Mouse (Mus musculus) limb, embryonic 13.5 days (tissue): ENCODE measurements around the gene Ccdc89. TPM values are rescaled to one million over a fixed set of nuclear protein-coding genes. Genes with fewer than 3 reads are reported as not detected.

ENCODE experiments used
- ATAC-seq: fragments of 200-750 bp; cut with Nextera tagmentation; 2 replicates; pipeline ENCODE4 v1.8.0; 2017; ENCODE audit warnings: low read depth, moderate number of reproducible peaks, moderate TSS enrichment; ENCODE audit not compliant: low FRiP score
- H3K27ac ChIP-seq: fragments of 300-500 bp; sonication (generic); 2 replicates; pipeline ENCODE4 v1.5.1; 2015; ENCODE audit warnings: inconsistent platforms, mild to moderate bottlenecking, moderate library complexity
- H3K27me3 ChIP-seq: fragments of 300-500 bp; sonication (generic); 2 replicates; pipeline ENCODE4 v1.6.1; 2015; ENCODE audit warnings: mild to moderate bottlenecking, inconsistent platforms
- H3K36me3 ChIP-seq: fragments of 300-500 bp; sonication (generic); 2 replicates; pipeline ENCODE4 v1.6.1; 2015; ENCODE audit warnings: inconsistent platforms, mild to moderate bottlenecking, moderate library complexity
- H3K4me1 ChIP-seq: fragments of 300-500 bp; sonication (generic); 2 replicates; pipeline ENCODE4 v1.6.1; 2015; ENCODE audit warnings: inconsistent platforms
- H3K4me2 ChIP-seq: fragments of 300-500 bp; sonication (generic); replicated peaks from 2 replicates; pipeline ENCODE4 v1.6.1; 2015; ENCODE audit warnings: inconsistent platforms, mild to moderate bottlenecking, moderate library complexity
- H3K4me3 ChIP-seq: fragments of 300-500 bp; sonication (generic); 2 replicates; pipeline ENCODE4 v1.5.1; 2015; ENCODE audit warnings: moderate library complexity, mild to moderate bottlenecking, inconsistent platforms
- H3K9ac ChIP-seq: fragments of 300-500 bp; sonication (generic); 2 replicates; pipeline ENCODE4 v1.6.1; 2015; ENCODE audit warnings: mild to moderate bottlenecking, inconsistent platforms
- H3K9me3 ChIP-seq: fragments of 300-500 bp; sonication (generic); 2 replicates; pipeline ENCODE4 v1.6.1; 2016; ENCODE audit warnings: inconsistent platforms
- WGBS: fragments of 180-500 bp; shearing (Covaris S2); methylation state at CpG from one replicate; pipeline ENCODE4 v1.1.7; 2015; 5-methylcytosine and 5-hydroxymethylcytosine counted together
- polyA plus RNA-seq: library from polyadenylated mRNA; unstranded; fragments of >200 nt; fragmentation: Nextera tagmentation; extraction: Ambion mirVana; gene quantifications from 2 replicates; pipeline ENCODE4 v1.2.1, GENCODE M21; 2015

Ccdc89 gene
- polyA plus RNA-seq, 1 experiment from 2014 or later: 2.0 TPM

DNA sequence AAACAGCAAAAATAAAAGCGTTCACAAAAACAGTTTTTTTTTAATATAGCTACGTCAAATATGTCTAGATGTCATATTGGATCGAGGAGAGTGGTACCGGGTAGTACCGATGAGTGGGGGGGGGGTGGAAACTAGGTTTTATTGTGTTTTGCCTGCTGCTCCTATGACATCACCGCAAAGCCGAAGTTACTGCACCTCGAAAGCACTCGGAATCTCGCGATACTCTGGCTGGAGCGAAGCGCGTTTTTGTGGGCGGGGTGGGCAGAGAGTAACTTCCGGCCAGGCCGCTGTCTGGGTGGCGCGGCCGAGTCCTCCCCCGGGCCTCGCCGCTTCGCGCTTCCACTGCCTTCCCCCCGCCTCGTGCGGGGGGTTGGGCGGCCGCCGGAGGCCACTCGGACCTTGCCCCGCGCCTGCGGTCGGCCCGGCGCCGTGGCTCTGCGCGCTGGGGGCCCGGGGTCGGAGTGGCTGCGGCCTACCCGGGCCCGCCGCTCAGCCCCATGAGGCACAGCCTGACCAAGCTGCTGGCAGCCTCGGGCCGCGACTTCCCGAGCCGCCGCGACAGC lies 16.2 kb downstream of the Ccdc89 start, which contains the start of gene Crebzf:
Crebzf (plus strand) TSS at position 212 of the 563 bp plus-strand sequence.
- Histone ChIP-seq H3K36me3 (peaks cover 5% of the 10 kb centered on the region), H3K9ac (peak within 1 kb of the TSS; percentile 99), H3K4me3 (peak within 1 kb of the TSS; percentile 99), H3K4me2 (peak within 1 kb of the TSS; percentile 96), H3K27ac (peak within 1 kb of the TSS; percentile 97), H3K4me1 (peaks cover 6% of the 10 kb centered on the region; the same call in 1 of the 2 replicates), H3K27me3 (no peaks in the 10 kb centered on the region), H3K9me3 (no peaks in the 10 kb centered on the region)
- peak; percentile 97 for ATAC-seq
- under 1% methylated on average over 41 of the region's 54 CpGs for whole genome bisulfite sequencing

DNA sequence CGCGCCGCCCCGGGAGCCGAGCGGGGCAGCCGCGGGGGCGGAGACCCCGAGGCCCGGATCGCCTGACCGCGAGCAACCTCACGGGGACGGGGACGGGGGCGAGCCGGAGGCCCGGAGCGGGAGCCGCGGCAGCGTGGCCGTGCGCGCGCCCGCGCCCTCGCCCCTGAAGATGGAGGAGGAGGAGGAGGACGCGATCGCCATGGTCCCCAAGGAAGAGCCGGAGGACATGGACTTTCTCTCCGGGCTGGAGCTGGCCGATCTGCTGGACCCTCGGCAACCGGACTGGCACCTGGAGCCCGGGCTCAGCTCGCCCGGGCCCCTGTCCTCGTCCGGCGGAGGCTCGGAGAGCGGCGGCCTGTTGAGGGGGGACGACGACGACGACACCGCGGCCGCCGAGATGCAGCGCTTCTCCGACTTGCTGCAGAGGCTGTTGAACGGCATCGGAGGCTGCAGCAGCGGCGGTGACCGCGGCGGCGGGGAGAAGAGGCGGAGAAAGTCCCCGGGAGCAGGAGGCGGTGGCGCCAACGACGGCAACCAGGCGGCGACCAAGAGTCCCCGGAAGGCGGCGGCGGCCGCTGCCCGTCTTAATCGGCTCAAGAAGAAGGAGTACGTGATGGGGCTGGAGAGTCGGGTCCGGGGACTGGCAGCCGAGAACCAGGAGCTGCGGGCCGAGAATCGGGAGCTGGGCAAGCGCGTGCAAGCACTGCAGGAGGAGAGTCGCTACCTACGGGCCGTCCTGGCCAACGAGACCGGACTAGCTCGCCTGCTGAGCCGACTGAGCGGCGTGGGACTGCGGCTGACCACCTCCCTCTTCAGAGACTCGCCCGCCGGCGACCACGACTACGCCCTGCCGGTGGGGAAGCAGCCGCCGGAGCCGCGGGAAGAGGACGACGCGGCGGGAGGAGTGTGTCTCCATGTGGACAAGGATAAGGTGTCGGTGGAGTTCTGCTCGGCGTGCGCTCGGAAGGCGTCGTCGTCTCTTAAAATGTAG lies 17.0 kb downstream of the Ccdc89 start:
- H3K27ac ChIP-seq: peak overlapping the region; percentile 97
- H3K4me3 ChIP-seq: peak overlapping the region; percentile 99
- no peaks in the 10 kb centered on the region for H3K9me3 ChIP-seq
- ATAC-seq: peak; percentile 64
- peaks cover 6% of the 10 kb centered on the region for H3K36me3 ChIP-seq
- no peaks in the 10 kb centered on the region for H3K27me3 ChIP-seq
- peak overlapping the region; percentile 96 for H3K4me2 ChIP-seq
- H3K9ac ChIP-seq: peak overlapping the region; percentile 99
- under 1% methylated on average over 112 of the region's 123 CpGs for WGBS
- H3K4me1 ChIP-seq: peaks cover 6% of the 10 kb centered on the region; the same call in 1 of the 2 replicates

DNA sequence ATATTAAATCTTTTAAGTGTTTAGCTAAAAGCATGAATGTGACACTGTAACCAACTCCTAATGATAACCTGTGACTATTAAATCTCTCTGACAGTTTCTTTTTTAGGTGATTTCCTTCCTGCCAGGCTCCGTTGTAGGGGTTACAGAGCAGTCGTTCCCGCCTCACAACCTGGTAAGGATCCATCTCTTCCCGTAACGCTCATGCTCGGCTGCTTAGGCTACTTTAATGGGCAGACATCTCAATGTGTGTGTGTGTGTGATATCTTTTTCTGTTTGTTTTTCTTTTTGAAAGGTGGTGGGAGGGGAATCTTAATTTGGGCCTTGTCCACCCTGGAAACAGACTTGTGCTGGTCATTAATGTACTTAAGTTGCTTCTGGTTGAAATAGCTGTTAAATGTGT lies 17.8 kb downstream of the Ccdc89 start:
- no peaks in the 10 kb centered on the region for H3K27me3 ChIP-seq
- ATAC-seq: no peak
- H3K9me3 ChIP-seq: no peaks in the 10 kb centered on the region
- WGBS: under 1% methylated on average over 6 of the region's 6 CpGs
- peaks cover 6% of the 10 kb centered on the region for H3K36me3 ChIP-seq
- H3K4me3 ChIP-seq: peak overlapping the region; percentile 99
- H3K4me2 ChIP-seq: peak overlapping the region; percentile 96
- H3K4me1 ChIP-seq: peaks cover 6% of the 10 kb centered on the region; the same call in 1 of the 2 replicates
- no peak overlapping the region for H3K27ac ChIP-seq
- H3K9ac ChIP-seq: peak overlapping the region; percentile 99

DNA sequence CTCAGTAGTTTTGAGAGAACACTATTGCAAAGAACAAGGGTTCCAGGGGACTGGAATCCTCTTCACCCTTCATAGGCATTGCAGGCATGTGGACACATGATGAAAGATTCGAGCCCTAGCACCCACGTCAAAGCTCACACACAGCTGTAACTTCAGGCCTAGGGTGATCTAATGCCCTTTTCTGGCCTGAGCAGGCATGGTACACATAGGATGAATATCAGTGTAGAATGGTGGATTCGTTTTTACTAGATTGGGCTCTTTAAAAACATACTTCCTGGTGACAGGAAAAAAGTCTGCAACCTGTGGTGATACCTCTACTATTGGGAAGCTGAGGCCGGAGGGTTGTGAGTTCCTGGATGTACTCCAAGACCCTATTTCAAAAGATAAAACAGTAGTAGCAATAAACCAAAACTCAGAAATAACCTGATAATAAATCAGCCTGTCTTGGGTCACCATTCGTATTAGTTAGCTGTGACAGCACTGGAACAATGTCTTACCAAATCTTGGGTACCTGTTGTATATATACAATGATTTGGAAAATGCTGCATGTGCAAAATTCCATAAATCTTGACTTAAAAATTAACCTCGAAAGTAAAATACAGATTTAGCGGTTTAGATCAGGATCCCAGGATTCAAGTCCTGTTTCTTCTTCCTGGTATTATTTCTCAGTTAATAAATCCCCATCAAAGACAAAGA lies 29.9 kb downstream of the Ccdc89 start:
- WGBS: 31% methylated on average over 7 of the region's 7 CpGs
- H3K27me3 ChIP-seq: peaks cover 9% of the 10 kb centered on the region

DNA sequence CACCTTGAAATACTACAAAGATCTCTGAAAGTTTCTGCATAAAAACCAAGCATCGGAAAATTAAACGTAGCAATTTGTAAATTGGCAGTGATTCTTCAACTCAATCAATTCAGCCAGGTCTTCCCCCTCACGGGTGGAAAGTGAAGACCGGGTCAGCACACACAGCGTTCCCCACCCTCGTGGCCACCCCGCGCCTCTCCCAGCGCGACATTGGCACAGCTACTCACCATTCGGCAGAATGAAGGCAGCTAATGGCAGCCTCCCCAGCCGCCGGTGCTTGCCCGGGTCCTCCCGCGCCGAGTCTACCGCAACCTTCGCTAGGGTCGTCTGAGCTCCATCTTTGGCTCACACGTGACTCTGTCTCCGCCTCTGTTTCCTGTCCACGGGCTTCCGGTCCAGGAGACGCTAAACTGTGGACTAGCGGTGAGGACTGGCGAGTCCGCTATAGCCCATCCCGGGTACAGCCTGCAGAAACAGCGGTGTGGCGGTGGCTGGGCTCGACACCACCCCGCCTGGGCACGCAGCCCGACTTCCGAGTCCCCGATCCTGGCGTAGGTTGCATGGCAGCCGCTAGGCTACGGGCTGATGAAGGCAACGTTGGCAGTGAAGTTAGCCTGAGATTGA lies 30.6 kb downstream of the Ccdc89 start, which contains the start of gene Tmem126a:
Tmem126a (minus strand) TSS at position 385 of the 624 bp plus-strand sequence.
- Histone ChIP-seq H3K4me3 (peak within 1 kb of the TSS; percentile 75), H3K4me1 (peaks cover 12% of the 10 kb centered on the region), H3K27ac (peak within 1 kb of the TSS; percentile 92), H3K36me3 (peaks cover 16% of the 10 kb centered on the region), H3K9me3 (no peaks in the 10 kb centered on the region), H3K27me3 (peaks cover 9% of the 10 kb centered on the region), H3K4me2 (peak within 1 kb of the TSS; percentile 70), H3K9ac (peak within 1 kb of the TSS; percentile 83)
- WGBS: under 1% methylated on average over 41 of the region's 41 CpGs
- ATAC-seq: peak; percentile 96

More for the DNA sequence above, 29.9 kb downstream of the Ccdc89 start:
- H3K4me3 ChIP-seq: peak overlapping the region; percentile 75
- H3K27ac ChIP-seq: peak overlapping the region; percentile 92; the same call in 1 of the 2 replicates
- H3K9me3 ChIP-seq: no peaks in the 10 kb centered on the region
- H3K36me3 ChIP-seq: peaks cover 22% of the 10 kb centered on the region
- H3K4me2 ChIP-seq: peak overlapping the region; percentile 70
- peaks cover 12% of the 10 kb centered on the region for H3K4me1 ChIP-seq
- H3K9ac ChIP-seq: peak overlapping the region; percentile 83
- no peak for ATAC-seq

DNA sequence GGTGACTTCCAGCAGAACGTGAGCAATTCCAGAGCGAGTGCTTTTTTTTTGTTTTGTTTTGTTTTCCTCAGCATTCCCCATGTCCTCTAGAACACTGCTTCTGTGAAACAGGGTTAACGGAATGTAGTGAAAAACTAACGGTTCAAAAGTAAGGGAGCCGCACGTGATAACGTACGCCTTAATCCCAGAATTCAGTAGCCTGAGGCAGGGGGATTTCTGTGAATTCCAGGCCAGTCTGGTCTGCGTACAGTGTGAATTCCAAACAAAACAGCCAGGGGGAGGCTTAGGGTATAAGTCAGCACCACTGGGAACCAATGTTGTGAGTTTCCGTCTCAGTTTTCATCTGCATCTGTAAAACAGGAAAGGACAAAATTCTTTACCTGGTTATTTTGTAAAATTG lies 31.1 kb downstream of the Ccdc89 start:
- Histone ChIP-seq H3K9ac (peak overlapping the region; percentile 83), H3K4me1 (peaks cover 12% of the 10 kb centered on the region), H3K9me3 (no peaks in the 10 kb centered on the region), H3K4me3 (peak overlapping the region; percentile 75), H3K36me3 (peaks cover 16% of the 10 kb centered on the region), H3K4me2 (peak overlapping the region; percentile 70), H3K27ac (peak overlapping the region; percentile 92), H3K27me3 (peaks cover 9% of the 10 kb centered on the region)
- WGBS: 8% methylated on average over 10 of the region's 10 CpGs
- ATAC-seq: peak; percentile 66

DNA sequence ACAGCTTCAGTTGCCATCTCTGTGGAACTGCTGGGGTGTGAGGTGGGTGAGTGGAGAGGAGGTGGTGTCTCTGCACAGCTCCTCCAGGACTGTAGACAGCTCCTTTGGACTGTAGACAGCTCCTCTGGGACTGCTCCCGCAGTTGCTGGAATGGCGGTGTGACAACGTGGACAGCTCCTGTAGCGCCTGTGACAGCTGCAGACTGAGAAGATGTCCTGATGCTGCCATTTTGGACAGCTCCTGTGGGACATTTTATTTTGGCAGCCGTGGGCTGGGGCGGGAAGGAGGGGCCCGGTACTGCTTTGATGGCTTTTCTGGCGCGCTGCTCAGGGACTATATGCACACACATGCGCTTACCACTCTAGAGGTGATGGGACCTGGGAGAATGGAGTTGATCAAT lies 34.0 kb downstream of the Ccdc89 start:
- Histone ChIP-seq H3K27ac (no peak overlapping the region), H3K36me3 (no peaks in the 10 kb centered on the region), H3K27me3 (peaks cover 9% of the 10 kb centered on the region), H3K9me3 (no peaks in the 10 kb centered on the region), H3K4me2 (no peak overlapping the region), H3K4me1 (peaks cover 12% of the 10 kb centered on the region), H3K9ac (no peak overlapping the region), H3K4me3 (no peak overlapping the region)
- ATAC-seq: no peak
- 45% methylated on average over 10 of the region's 10 CpGs for WGBS

DNA sequence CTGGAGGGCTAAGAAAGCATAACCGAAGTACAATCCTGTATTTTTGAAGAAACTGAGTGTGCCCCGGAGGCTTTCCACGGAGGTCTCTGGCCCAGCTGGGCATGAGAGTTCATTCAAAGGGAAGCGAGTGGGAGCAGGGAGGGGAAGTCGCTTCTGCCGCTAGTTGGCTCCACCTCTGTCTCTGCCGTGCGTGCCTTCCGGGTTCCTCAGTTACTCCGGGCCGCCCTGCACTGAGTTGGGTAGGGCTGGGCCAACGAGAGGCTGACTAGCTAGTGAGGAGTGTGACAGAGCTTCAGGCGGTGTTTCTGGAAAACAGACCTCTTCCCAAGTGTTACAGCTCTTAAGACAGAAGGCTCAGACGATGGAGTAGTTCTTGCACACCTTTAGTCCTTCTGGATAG lies 34.6 kb downstream of the Ccdc89 start:
- ATAC-seq: no peak
- Histone ChIP-seq H3K4me2 (0 out of 2 replicates have a peak overlapping the region, but pooled peaks have one; percentile 9), H3K27ac (no peak overlapping the region), H3K9ac (no peak overlapping the region), H3K4me3 (no peak overlapping the region), H3K36me3 (no peaks in the 10 kb centered on the region), H3K27me3 (peaks cover 9% of the 10 kb centered on the region), H3K9me3 (no peaks in the 10 kb centered on the region), H3K4me1 (peaks cover 8% of the 10 kb centered on the region)
- WGBS: 16% methylated on average over 14 of the region's 14 CpGs

DNA sequence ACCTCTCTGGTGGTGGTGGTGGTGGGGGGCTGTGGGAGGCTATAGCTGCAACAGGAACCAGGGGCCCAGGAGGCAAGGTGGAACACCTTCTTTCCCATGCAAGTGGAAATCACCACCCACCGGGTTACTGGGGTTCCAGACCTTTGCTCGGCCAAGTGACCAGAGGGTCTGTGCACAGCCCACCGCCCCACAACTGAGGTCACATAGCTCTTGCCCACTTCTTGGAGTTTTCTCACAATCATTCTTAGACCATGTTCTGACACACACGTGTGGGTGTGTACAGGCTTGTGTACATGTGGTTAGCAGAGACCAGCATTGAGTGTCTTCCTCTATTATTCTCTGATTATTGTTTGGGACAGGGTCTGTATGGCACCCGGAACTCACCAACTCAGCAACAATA lies 35.1 kb downstream of the Ccdc89 start:
- H3K36me3 ChIP-seq: peaks cover 3% of the 10 kb centered on the region; the same call in 1 of the 2 replicates
- H3K9ac ChIP-seq: no peak overlapping the region
- no peak overlapping the region for H3K27ac ChIP-seq
- 82% methylated on average over 5 of the region's 5 CpGs for WGBS
- ATAC-seq: no peak
- no peaks in the 10 kb centered on the region for H3K9me3 ChIP-seq
- peaks cover 9% of the 10 kb centered on the region for H3K27me3 ChIP-seq
- no peak overlapping the region for H3K4me3 ChIP-seq
- H3K4me1 ChIP-seq: peaks cover 3% of the 10 kb centered on the region; the same call in 1 of the 2 replicates
- H3K4me2 ChIP-seq: no peak overlapping the region

DNA sequence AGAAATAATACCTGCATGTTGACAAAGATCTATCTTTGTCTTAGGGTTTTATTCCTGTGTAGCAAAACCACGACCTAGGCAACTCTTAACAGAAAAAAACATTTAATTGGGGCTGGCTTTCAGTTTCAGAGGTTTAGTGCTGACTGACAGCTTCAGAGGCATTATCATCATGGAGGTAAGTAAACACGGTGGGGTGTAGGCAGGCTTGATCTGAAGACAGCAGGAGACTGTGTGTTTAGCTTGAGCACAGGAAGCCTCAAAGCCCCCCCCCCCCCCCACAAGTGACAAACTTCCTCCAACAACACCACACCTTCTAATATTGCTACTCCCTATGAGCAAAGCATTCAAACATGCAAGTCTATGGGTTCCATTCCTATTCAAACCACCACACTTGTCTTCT lies 47.1 kb downstream of the Ccdc89 start:
- H3K27me3 ChIP-seq: peaks cover 8% of the 10 kb centered on the region; the same call in 1 of the 2 replicates
- ATAC-seq: no peak
- H3K9me3 ChIP-seq: no peaks in the 10 kb centered on the region
- no peak overlapping the region for H3K4me2 ChIP-seq
- no peak overlapping the region for H3K9ac ChIP-seq
- no peak overlapping the region for H3K27ac ChIP-seq
- peaks cover 18% of the 10 kb centered on the region for H3K36me3 ChIP-seq
- no peak overlapping the region for H3K4me3 ChIP-seq
- 80% methylated on average over 2 of the region's 2 CpGs for WGBS
- peaks cover 10% of the 10 kb centered on the region; the same call in 1 of the 2 replicates for H3K4me1 ChIP-seq

DNA sequence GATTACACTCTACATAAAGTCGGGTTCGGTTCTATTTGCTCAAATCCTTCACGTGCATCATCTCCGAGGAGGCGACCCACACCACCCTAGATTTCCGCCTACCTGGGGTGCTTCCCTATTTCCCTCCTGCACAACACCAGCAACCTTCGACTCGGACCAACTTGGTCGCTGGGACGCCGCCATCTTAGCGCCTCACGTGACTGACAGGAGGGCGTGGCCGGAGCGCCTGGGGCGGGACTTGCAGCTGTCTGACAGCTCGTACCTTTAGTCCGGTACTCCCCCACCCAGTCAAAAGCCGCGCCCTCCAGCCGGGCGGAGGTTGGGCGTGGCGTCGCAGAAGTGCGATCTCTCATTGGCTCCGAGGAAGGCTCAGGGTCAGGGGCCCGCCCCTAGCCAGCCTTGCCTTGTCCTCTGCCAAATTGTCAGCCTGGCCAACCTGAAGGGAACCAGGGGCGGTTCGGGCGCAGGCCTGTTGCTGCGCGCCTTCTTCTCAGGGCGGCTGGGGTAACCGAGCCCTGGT lies 49.5 kb downstream of the Ccdc89 start, which contains the start of gene Tmem126b:
Tmem126b (minus strand) TSS at position 209 of the 520 bp plus-strand sequence.
- Histone ChIP-seq H3K27ac (no peak within 1 kb of the TSS), H3K4me1 (peaks cover 10% of the 10 kb centered on the region; the same call in 1 of the 2 replicates), H3K9ac (peak within 1 kb of the TSS; percentile 77), H3K4me2 (peak within 1 kb of the TSS; percentile 89), H3K27me3 (peaks cover 11% of the 10 kb centered on the region), H3K4me3 (peak within 1 kb of the TSS; percentile 68), H3K9me3 (no peaks in the 10 kb centered on the region), H3K36me3 (no peaks in the 10 kb centered on the region; the same call in 1 of the 2 replicates)
- peak; percentile 100 for ATAC-seq
- WGBS: 0% methylated on average over 36 of the region's 36 CpGs
